Mouse (Mus musculus) liver, postnatal 0 days (tissue): Measurements from ENCODE around the gene Cenpq.

Experiments
- CTCF ChIP-seq: sonication (generic); IDR thresholded peaks from 2 replicates; pipeline ENCODE4 v1.5.1; 2016; ENCODE audit warnings: antibody characterized with exemption, low read depth
- EP300 ChIP-seq: IDR thresholded peaks from 2 replicates; pipeline ENCODE4 v1.6.1; 2016; ENCODE audit warnings: antibody characterized with exemption, low read depth, mild to moderate bottlenecking

DNA sequence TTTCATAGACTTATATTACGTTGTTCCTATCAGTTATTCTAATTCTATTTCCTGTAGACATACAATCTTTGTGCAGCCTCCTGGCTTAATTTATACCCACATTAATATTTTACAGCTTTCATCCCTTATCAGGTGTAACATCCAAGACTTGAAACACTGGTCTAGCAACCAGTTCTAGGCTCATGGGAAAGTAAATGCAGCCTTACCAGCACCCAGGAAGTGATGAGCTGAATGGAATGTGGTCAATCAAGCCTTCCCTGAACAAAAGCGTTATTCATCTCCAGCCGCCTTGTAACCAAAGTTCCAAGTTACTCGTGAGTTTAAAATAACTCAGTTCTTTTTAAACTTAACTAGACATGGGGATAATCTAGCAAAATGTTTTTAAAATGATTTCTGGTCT lies 49.7 kb downstream of the Cenpq start:
- TF ChIP-seq CTCF (no peak), EP300 (no peak)
